Mouse (Mus musculus) urinary bladder, postnatal 25 days (tissue): Measurements from ENCODE around the gene Rimklb.
"Not testable (repeated sequence)": the region's sequence is repeated elsewhere in the genome, so short reads cannot be mapped to it uniquely, and the experiment has no call there.

Experiments
- DNase-seq: peaks from one replicate; pipeline ENCODE4 v3.0.0; 2022; ENCODE audit warnings: low spot score

Rimklb gene

DNA sequence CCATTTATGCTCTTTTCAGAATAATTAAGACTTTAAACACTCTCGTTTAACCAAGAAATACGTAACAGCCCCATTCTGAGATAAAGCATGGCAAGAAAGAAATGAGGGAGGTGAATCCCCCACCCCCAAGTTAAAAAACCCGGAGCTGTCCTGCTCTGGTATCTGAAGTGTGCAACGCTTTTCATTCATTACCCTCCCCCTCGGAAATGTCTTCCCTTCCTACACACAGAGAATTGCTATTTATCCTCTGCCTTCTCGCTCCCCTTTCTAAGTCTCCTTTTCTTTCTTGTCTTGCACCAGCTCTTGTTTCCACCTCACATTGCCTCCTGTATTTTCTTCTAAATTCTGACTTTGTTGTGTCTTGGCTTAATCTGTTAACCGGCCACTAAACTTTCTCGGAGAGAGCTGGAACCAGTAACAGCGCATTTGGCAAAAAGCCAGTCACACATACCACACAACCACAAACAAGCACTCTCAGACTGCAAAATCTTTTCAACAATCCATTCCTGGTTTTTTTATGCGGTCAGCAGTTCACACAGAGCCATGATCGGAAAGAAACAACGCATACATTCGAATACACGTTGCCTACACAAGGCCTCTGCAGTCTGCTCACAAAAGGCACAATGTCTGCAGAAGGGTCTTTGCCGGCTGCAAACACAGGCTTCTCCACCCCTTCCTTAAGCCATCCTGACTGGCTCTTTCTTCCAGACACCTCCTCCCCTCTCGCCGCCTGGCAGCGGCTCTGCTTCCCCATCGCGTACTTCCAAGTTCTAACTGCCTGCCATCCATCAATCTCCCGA lies 3.3 kb downstream of the Rimklb start:
- DNase-seq, result no peak

DNA sequence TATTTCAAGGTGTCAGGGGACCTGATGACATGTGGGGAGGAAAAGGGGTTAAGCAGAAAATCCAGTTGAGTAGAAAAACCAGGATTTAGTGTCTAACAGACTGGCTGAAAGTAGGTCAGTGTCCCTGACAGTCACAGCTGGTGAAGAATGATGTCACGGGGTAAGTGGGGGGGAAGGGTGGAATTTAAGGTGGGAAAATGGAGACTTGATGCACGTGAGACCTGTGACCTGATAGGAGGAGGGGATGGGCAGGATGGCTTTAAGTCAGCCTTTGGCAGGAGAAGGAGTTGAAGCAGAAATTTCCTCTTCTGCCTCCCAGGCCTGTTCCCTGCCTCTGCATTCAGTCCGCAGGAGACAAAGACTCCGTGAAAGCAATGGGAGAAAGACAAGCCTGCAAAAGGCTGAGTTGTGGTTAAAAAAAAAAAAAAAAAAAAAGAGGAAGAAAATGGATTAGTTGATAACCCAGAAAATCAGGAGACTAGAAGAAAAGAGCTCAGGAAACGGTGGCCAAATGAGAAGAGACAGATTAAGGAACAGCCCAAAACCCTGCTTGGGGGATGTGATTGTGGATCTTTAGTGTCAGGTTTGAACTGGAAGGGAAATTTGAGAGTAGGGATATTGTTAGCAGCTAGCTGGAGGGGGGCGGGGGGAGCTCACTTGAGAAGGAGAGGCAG lies 4.6 kb downstream of the Rimklb start:
- no peak for DNase-seq

DNA sequence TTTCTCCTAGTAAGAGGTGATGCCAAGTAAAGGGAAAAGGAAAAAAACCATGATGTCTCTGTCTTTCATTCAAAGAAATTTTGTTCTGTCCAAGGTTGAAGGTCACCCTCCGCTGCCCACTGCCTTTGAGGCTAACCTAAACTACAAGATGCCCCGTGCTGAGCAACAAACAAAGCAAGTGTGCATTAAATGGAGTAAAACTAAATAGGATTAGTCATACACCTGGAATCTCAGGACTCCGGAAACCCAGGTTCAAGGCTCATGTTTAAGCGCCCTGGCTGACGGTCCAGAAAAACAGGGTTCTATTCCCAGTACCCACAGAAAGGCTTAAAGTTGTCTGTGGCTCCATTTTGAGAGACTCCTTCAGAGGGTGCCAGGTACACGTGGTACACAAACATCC lies 6.1 kb downstream of the Rimklb start:
- DNase-seq, result no peak

DNA sequence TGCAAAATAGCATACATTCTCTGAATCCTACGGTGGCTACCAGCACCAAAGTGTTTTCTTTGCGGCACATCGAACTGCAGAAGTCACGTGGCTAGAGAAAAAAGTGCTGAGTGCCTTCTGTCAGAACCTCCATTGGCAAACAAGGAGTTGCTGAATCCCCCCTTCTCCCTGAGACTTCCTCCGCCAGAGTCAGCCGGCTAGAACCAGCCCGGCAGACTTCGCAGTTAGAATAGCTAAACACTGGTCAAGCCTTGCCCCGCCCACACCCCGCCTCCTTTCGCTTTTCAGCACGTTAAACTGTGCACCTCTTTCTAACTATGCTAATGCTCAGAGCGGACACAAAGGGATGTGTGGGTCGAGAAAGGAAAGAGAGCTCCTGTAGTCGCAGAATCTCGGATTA lies 7.0 kb downstream of the Rimklb start:
- DNase-seq, result peak; percentile 69

DNA sequence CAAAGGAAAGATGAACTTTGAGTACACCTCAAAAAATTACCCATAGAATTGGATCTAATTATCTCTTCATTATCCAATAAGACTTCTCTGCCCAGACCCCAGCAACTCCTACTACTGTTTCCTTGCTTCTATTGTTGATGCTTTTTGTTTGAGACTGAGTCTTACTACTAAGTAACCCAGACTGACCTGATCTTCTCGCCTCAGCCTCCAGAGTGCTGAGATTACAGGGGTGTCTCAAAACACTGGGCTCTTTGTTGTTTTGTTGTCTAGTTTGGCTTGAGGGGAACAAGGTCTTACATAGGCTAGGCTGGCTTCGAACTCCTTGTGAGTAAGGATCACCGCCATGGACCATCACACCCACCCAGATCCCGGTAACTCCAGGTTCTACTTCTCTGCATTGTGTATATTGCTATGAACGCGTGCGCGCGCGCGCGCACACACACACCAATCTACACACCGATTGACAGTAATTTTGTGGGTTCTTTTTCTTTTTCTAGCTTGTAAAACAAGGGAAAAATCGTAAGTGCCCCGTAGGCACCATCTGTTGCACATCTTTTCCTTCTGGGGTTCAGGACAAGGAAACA lies 7.5 kb downstream of the Rimklb start:
- no peak for DNase-seq

DNA sequence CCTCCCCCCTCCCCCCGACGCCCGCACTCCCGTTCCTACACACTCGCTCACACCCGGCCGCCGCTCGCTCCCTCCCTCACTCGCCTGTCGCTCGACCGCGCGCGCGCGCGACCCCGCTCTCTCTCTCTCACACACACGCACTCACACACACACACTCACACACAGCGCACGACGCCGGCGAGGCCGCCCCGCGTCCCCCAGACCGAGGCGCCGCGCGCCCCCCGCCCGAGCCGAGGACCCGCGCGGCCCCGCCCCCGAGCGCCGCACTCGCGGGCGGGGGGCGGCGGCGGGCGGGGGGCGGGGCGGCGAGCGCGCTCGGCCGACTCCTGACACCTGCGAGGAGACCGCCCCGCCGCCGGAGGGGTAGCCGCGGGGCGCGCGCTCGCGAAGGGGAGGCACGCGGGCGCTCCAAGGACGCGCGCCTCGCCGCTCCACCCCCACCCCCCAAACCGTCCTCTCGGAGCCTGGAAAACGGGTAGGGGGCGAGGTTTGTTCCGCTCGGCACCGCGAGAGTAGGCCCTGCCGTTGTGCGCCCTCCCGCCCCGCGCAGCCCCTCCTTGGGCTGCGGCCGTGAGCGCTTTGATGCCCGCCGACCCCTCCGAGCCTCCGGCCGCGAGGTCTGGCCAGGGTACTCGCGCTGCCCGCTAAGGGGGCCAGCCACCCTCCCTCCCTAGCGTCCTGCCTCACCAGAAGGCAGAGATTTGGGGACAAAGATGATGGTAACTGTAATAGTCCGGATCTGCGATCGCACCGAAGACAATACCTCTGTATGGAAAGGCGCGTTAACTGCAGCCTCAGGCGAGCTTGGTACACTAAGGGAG lies 12.1 kb downstream of the Rimklb start:
- DNase-seq, result no peak

DNA sequence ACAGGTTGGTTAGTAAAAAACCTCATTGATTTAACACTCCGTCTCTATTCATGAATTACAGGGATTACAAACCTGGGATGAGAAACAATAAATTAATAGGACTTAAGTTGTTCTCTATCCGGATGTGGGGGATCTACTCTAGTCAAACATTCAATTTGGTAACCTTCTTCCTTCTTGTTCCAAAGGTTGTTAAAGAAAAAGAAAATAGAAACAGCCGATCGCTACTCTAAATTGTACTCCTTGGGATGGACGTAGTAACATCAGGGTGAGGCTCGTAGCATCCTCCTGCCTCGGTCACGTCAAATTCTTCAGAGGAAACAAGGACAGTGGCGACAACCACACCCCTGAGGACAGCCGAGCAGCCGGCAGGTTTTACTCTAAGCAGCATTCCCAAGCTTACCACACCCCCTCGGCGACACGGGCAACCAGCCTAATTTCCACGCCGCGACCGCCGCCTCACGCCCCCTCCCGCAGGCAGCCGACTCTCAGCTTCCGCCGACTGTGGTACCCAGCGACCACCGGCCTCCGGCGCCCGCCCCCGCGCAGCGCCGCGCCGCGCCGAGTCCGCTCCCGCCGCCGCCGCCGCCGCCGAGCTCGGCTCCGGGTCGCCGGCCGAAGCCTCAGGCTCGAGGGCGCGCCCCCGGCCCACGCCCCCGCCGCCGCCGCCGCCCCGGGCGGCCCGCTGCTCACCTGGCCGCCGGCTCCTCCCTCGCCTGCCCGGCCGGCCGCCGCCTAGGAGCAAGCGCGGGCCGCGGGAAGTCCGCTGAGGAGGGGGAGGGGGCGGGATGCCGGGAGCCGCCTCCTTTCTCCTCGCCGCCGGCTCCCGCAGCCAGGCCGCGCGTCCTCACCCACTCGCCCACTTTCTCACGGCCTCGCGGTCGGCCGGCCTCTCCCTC lies 12.9 kb downstream of the Rimklb start:
- DNase-seq, result no peak

- DNase-seq, result no peak
Observed at GRCm38 (mm10) chr6:122478062-122478461, 20.5 kb downstream of the Rimklb start.

DNA sequence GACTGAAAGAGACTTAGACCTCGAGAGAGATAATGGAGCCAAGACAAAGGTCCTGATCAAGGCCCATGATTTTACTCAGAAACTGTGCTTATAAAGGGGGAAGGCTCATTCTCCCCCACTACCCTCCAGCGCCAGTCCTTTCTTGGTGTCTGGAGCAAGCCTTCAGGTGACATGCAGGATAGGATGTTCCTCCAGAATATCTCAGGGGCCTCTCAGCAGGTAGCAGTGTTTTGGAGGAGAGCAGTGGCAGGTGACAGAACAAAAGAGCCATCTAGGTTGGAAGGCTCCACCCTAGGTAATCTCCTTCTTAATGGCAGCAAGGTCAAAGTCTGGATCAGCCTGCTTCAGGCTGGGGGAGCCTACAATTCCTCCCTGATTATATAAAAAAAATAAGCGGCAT lies 27.1 kb downstream of the Rimklb start:
- not testable (repeated sequence) for DNase-seq

- no peak for DNase-seq
Observed at GRCm38 (mm10) chr6:122470240-122470639, 28.3 kb downstream of the Rimklb start.

DNA sequence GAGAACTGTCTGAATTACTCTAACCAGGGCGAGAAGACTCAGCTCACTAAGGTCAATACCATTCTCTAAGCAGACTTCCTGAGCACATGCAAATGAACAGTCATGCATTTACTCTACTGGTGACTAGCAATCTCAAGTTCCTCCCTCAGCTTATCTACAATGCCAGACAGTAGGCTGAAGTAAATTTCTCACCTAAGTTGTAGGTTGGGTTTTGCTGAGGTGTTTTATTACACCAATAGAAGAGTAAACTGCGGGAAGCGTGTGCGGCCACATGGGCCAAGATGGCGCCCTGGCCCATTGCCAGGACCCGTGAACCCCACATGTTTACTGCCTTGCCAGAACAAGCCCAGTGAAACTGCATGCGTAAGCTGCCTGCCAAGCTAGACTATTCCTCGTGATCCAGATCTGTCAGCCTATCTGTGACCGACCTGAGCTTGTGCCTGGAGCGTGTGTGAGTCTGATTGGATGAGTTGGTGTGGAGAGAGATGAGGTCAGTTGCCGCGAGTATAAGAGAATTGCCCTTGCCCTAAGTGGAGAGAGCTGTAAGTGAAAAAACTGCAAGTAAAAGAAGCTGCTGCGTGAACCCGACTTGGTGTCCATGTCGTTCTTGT lies 29.4 kb downstream of the Rimklb start:
- DNase-seq, result no peak

DNA sequence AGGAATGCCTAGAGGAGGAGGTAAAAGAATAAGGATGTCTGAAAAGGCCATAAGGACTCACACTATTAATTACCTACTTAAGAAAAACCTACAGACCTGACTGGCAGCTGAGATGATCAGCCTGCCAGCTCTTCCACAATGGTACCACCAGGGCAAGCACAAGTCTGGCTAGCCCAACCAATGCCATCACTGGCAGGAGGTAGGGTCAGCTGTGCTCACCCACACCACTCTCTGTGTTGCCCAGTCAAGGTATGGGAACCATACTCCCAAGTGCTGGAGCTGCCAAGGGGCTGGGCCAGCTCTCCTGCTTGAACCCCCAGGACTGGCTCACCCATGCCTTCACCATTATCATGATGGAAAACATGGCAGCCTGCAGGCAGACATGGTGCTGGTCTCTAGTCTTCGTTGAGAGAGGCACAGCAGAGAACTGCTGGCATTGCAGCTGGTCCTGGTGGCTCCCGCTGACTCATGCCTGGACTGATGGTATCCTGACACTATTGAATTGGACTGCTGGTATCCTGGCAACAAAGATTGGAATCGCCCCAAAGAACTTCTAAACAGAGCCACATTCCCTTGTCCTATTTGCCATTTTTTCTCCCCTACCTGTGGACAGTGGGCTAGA lies 32.4 kb downstream of the Rimklb start:
- no peak for DNase-seq

DNA sequence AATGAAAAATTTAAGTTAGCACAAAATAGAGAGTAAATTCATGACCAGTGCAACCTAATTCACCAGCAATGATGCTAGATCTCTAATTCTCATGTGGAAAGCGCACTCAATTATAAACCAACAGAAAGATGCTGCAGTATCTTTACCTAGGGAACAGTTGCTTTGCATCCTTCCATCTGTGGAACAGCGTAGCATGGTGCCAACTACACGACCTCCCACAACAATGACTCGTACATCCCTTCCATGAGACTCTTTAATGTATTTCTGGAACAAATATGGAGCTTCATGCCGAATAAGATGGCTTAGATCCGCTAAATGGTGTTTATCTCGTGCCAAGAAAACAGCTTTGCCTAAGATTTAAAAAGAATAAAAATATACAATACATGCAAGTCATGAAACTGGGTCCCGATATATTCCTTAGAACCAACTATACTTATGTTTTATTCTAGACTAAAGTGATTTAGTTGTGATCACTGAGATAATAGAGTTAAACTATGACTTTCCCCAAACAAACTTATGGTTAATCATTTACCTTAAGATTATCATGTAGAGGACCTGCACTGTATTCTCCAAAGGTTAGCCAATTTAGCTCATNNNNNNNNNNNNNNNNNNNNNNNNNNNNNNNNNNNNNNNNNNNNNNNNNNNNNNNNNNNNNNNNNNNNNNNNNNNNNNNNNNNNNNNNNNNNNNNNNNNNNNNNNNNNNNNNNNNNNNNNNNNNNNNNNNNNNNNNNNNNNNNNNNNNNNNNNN lies 39.4 kb downstream of the Rimklb start:
- no peak for DNase-seq

- DNase-seq, result no peak
Observed at GRCm38 (mm10) chr6:122447848-122448247, 50.7 kb downstream of the Rimklb start.

DNA sequence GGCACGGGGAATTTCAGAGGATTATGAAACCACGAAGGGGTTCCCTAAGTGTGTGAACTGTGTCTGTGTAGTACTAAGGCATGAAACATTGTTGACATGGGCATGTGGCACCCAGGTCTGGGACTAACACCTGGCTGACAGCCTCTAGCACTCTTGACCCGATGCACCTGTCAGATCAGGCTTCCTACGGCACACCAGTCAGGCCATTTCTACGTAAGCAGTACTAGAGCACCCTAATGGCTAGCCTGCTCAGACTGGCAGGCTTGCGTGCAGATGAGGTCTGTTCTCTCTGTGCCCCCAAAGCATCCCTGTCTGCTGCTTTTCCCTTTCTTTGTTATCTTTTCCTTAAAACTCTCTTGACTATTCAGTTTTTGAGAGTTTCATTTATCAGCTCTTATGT lies 53.3 kb downstream of the Rimklb start:
- no peak for DNase-seq

DNA sequence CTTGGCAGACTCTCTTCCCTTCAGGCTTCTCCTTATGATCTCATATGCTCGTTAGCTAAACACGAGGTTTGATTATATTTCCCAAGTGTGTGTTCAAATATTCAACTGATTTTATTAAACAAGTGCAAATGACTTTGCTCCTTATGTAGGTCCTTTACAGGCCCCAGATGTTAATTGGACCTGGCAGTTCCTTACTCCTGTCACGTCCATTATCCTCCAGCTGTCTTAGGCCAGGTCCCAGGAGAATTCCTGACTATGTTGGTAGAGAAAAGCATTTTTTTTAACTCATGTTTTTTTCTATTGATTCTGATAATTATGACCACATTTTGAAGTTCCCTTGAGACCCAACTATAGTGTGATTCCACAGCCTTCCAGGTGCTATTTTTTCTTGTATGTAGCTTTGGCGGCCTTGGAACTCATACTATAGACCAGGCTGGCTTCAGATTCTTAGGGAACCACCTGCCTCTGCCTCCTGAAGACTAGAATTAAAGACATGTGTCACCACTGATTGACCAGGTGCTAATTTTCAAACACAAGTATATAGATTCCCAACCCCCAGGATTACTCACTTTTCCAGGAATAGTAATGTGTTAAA lies 57.8 kb downstream of the Rimklb start:
- DNase-seq, result no peak

DNA sequence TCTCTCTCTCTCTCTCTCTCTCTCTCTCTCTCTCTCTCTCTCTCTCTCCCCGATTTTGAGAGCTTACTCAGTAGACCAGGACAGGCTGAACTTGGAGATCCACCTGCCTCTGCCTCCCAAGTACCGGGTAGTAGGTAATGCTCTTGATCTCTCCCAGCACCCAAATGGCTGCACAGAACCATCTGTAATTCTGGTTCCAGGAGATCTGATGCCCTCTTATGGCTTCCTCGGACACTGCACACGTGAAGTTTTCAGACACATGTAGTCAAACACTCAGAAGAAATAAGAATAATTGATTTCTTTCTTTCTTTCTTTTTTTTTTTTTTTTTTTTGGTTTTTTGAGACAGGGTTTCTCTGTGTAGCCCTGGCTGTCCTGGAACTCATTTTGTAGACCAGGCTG lies 59.3 kb downstream of the Rimklb start:
- no peak for DNase-seq

DNA sequence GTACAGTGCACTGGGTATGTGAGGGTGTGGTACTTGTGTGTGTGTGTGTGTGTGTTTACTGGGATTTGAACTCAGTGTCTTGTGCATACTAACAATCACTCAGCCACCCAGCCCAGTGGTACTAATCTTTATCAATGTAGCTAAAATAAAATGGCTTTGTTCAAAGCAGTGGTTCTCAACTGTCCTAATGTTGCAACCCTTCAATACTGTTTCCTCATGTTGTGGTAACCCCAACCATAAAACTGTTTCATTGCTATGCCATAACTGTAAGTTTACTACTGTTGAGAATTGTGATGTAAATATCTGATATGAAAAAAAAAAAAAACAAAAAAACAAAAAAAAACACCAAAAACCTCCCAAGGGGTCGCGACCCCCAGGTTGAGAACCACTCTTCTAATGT lies 63.3 kb downstream of the Rimklb start:
- DNase-seq, result no peak

- DNase-seq, result no peak
Observed at GRCm38 (mm10) chr6:122427456-122427855, 71.1 kb downstream of the Rimklb start.
